Mouse (Mus musculus) frontal cortex, postnatal 14 days (tissue): ENCODE results near the gene Uvrag.
"Not testable (repeated sequence)": the region's sequence is repeated elsewhere in the genome, so short reads cannot be mapped to it uniquely, and the experiment has no call there.

Experiments
- DNase-seq, 2 experiments: peaks; one replicate each; pipeline ENCODE4 v3.0.0; 2022; ENCODE audit warnings: low spot score in 2 of 2

Gene Uvrag

GRCm38 (mm10) chr7:99097781-99098180 is 43.2 kb downstream of the Uvrag start:
- DNase-seq, result no peak

GRCm38 (mm10) chr7:99097128-99097527 is 43.8 kb downstream of the Uvrag start:
- DNase-seq, result no peak

- DNase-seq, result no peak
These were observed 45.8 kb downstream of the Uvrag start for GRCm38 (mm10) chr7:99095191-99095590.

- DNase-seq, result no peak
These were observed 46.6 kb downstream of the Uvrag start for GRCm38 (mm10) chr7:99094336-99094735.

- no peak for DNase-seq
These were observed 48.9 kb downstream of the Uvrag start for GRCm38 (mm10) chr7:99091915-99092645.

DNA sequence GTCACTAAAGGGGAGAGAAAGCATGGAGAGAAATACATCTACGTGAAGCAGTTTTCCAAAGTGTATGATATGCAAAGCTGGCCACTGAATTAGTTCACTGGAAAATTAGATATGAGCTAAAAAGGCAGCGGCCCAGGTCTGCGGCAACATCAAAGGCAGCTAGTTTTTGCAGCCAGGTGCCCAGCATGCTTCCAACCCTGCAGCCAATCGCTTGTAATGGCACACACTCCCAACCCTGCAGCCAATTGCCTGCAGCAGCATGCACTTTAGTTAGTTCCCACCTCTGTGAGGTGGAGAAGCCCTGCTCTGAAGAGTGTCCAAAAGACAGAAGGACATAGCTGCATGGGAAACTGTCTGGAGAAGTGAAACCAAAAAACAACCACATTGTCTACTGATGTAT is 51.2 kb downstream of the Uvrag start:
- DNase-seq, result no peak

DNA sequence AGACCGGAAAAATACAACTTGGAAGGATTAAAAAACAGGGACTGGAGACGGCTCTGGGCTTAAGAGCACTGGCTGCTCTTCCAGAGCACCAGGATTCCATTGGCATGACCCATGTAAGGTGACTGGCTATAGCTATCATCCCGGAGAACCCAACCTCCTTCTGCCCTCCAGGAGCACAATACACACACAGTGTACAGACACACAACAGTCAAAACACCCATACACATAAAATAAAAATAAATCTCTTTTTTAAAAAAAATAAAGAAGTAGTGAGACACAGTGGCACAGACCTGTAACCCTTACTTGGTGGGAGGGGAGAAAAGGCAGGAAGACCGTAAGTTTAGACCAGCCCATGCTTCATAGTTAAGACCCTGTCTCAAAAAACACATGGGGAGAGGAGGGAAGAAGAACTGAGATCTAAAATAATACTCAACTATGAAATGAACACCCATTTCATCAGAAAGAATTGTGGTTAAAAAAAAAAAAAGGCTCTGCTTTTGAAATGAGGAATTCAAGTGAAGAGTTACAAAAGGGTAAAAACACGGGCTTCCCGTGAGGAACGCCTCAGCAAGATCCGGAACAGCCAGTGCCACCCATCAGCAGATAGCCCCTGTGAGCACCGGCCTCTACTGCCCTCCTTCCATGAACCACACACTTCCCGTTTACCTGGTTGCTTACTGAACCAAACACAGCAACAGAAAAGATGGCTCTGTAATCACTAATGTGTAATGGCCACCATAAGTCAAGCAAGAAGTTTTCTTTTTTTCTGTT is 52.2 kb downstream of the Uvrag start:
- no peak for DNase-seq

DNA sequence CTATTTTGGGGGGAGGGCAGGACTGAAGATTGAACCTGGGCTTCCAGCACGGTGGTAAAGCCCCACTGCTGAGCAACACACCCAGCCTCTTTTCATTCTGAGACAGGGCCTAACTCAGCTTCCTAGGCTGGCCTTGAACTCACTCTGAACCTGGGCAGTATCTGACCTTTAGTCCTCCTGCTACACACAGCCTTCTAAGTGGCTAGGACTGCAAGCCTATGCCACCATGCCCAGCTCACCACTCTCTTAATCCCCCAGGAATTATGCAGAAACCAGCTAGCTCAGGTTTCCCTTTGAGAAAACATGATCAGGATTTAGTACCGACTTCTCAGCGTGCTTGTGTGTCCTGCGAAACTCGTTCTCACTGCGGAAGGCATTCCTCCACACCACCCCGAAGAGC is 53.4 kb downstream of the Uvrag start:
- DNase-seq, result no peak

GRCm38 (mm10) chr7:99086646-99087443 is 54.1 kb downstream of the Uvrag start:
- DNase-seq, result no peak

DNA sequence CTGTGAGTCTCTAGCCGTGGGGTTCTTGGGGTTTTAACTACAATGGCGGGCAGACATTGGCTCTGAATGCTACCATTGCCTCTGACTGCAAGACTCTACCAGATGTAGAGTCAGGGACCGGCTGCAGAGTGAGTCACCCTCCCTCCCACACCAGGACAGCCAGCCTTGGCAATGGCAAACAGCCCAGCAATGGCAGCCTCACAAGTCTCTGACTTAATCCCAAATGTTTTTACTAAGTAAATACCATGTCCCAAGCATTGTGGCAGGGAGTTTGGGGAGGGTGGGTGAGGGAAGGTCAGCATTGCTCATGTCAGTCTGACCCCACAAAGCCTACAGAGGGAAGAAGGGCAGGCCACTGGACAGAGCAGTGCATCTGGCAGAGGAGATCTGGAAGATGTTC is 55.7 kb downstream of the Uvrag start:
- no peak for DNase-seq

DNA sequence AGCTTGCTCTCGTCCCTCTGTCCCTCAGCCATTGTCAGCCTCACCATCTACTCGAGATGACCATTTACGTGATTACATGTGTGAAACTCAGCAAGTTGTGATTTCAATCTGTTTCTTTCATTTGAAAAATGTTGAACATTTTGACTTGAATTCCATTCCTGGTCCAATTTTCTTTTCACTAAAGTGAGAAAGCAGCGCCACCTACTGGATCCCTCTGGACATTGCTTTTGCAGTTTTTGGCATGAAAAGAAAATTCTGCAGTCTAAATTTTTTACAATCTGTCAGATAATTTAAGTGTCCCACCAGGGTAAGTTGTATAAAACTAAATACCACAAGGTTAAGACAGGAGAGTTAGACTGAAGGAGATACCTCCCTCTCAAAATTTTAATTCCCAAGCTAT is 61.4 kb downstream of the Uvrag start:
- DNase-seq, result peak in 1 of 2 experiments; percentile 70

- no peak for DNase-seq
These were observed 62.1 kb downstream of the Uvrag start for GRCm38 (mm10) chr7:99078805-99079204.

DNA sequence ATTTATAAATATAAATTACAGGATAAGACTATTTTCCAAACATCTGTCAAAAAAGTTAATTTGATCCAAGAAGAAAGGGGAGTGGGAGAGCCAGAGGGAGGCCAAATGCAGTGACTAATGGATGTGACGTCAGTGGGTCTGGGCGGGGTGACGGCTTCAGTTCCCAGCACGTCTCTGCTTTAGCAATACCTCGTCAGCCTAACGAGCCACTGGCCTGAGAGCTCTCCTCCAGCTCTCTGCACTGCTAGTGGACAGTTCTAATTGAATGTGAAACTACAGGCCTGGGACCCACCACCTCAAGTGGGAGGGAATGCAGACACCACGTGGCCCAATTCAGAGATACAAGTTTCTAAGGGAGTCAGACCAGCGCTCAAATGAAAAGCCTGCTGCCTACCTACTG is 63.7 kb downstream of the Uvrag start:
- no peak for DNase-seq

DNA sequence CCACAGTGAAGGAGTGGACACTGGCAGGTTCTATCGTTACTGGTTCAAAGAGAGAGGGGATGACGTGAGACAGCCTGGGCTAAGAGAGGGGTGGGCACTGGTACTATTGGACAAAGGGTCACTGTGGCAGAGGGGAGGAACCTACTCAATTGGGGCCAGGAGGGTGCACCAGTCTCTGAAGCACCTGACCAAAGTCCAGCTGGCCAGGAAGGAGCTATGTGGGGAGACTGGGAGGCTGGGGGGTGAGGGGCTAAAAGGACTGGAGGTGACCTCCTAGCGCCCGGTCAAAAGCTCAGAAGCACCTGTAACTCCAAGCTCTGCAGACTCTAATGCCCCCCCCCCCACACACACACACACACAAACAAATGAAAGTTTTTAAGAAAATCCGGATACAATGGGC is 65.8 kb downstream of the Uvrag start:
- no peak for DNase-seq

DNA sequence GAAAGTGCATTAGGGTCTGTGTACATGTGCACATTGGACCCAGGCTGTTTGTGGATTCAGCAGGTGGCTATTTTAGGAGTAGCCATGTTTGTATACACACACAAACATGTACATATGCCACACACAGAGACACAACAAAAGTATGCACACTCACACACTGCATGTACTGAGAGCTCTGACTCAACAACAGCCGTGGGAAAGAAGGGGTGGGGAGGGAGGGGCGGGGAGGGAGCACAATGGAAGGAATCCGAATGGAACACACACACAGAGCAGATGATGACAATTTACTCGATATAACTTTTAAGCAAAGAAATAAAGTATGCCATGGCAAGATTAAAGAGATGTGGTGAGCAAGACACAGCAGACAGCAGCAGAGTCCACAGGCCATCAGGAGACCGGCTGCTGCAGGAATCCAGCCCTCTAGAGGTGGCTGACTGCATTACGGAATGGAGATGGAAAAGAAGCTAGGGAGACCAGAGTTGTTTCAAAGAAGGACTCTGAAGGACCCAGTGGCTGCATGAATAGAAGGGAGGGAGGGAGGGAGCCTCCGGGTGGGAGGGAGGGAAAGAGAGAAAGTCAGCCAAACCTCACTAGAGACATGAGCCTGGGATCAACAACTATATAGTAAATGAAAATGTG is 67.1 kb downstream of the Uvrag start:
- DNase-seq, result peak in 1 of 2 experiments; percentile 27

DNA sequence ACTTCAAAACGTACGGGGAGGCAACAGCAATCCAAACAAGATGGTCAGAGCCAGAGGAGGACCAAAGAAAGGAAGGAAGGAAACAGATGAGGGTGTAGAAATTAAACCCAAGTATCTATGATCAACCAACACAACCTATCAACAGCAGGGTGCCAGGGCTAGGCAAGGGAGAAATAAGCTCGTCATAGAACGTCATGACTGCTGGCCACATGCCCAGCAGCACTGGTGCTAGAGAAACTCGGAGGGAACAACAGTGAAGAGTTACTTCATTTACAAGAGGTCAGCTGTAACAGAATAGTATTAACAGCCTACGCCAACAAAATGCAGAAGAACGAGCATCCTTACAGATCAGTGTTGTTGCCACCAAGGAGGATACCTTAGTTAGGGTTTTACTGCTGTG is 73.2 kb downstream of the Uvrag start:
- no peak for DNase-seq

DNA sequence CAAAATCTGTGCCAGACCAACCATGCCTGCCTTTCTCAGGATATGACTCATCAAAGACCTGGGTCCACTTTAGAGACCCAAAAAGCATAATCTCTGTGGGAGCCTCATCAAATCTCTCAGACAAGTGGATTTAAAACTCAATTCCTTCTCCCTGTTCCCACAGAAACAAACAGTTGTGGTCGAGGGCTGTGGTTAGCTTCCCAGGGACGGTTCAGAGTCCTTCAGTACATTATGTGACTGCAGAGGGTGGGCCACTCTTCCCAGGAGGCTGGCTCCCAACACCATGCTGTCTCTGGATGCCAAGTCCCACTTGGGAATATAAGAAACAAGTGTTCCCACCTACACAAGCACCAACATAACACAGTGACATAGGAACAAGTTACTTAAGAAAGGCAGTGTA is 75.0 kb downstream of the Uvrag start:
- DNase-seq, result no peak

GRCm38 (mm10) chr7:99065391-99065831 is 75.5 kb downstream of the Uvrag start:
- DNase-seq, result no peak

DNA sequence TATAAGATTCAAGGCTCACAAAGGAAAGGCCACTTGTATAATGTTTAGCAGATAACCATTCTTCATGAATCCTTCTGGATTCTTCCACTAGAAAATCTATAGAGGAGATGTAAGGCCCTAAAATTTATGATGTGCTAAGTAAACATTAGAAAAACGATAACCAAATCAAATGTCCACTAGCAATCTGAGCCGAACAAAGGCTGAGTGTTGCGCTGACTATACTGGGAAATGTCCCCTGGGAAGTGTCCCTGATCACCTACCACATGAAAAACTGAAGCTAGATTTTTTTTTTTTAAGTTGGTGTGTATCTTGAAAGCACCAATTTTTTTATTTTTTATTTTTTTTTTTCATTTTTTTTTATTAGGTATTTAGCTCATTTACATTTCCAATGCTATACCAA is 76.1 kb downstream of the Uvrag start:
- no peak for DNase-seq

DNA sequence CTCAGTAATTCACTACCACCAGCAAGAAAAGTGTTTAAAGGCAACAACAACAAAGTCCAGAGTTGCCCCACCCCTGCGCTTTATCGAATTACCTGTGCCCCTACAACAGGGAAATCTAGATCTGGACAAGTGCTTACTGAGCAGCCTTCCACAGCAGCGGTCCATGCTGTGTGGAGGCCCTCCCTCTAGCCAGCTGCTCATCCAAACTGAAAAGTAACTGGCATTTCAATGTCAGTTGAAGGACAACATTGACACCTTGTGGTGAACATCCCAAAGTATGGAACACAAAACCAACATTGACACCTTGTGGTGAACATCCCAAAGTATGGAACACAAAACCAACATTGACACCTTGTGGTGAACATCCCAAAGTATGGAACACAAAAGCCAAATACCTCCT is 78.7 kb downstream of the Uvrag start:
- not testable (repeated sequence) for DNase-seq

DNA sequence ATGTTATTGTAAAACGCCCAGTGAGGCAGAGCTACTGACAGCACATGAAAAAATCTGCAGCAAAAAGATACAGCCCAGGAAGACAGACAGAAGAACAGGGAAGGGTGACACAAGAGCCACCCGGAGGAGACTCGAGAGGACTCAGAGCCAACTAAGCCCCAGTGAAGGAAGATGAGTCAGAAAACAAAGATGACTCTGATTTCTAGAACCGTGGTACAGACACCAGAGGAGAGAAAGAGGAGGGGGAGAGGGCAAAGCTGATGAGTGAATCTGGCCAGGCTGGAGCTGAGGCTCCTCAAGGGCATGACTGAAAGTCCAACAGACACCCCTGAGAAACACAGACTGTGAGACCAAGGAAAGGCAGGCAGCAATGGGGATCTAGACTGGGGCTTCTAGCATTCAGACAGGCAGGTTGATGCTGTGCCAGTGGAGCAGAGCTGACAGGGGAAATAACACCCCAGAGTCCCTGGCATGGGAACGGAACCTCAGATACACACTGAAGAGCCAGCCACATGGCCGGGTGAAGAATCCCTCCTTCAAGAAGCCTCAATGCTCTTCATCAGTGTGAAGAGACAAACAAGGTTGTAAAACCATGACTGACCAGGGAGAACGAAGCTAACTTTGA is 79.8 kb downstream of the Uvrag start:
- DNase-seq, result no peak

- DNase-seq, result no peak
These were observed 80.5 kb downstream of the Uvrag start for GRCm38 (mm10) chr7:99060476-99060875.
